Mouse (Mus musculus) heart, postnatal 0 days (tissue): ENCODE data around the gene Calm2.

Experiments used
- CTCF ChIP-seq: IDR thresholded peaks from 2 replicates; pipeline ENCODE4 v1.5.1; 2016; ENCODE audit warnings: antibody characterized with exemption, control low read depth, low read depth
- EP300 ChIP-seq: IDR thresholded peaks from 2 replicates; pipeline ENCODE4 v1.6.1; 2016; ENCODE audit warnings: antibody characterized with exemption, low read depth

DNA sequence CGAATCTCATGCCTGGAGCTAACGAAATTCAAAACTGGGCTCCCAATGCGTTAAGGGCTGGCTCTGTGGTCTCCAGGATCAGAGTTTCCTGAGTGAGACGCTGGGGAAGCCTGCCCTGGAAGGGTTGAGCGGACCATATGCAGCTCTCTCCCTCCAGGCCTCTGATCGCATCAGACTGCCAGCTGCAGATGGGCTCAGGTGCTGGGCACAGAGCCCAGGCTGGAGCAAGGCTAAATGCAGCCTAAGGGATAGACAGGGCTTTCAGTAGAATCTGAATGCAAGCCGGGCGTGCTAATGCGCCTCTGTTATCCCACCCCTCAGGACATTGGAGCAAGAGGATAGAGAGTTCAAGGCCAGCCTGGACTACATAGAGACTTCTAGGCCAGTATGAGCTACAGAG, 31.8 kb upstream of the Calm2 start:
- TF ChIP-seq CTCF = no peak
- TF ChIP-seq EP300 = no peak
